Mouse (Mus musculus) gastrocnemius, postnatal 14 days (tissue): ENCODE measurements at regions not wholly inside any gene's neighbourhood (a gene's known extent, or its start where the extent isn't known, plus 50 kb on each side); places are given as distances from the start of the nearest gene placed in this dataset.

Experiments
- DNase-seq: peaks from one replicate; pipeline ENCODE4 v3.0.0; 2021; ENCODE audit warnings: mixed read lengths
- intact Hi-C: fragments of 180-260 bp; cut with DNase I; formaldehyde crosslinking; loops from one replicate; pipeline ENCODE4 v1.15.1; 2025; ENCODE audit warnings: low total_unique reads
- microRNA-seq, 2 experiments: library from miRNA; unstranded; fragments of <30 nt; microRNA quantifications; one replicate each; pipeline ENCODE4 v1.2.0; 2021

- DNase-seq, result no peak
- intact Hi-C loops, result no loop called here
Observed at GRCm38 (mm10) chr9:122678001-122678696, 69.0 kb upstream of the Topaz1 start.

GRCm38 (mm10) chr9:122687170-122687569 lies 60.0 kb upstream of the Topaz1 start:
- DNase-seq, result peak; percentile 14
- intact Hi-C loops, result no loop called here

- intact Hi-C loops, result loop anchor here (5.0 kb wide), 1 partner anchor 75 kb away; no protein-coding TSS in a partner anchor
Observed at GRCm38 (mm10) chr9:122691879-122692278, 55.3 kb upstream of the Topaz1 start.

GRCm38 (mm10) chr9:122695724-122696123 lies 51.4 kb upstream of the Topaz1 start:
- no peak for DNase-seq
- intact Hi-C loops, result no loop called here

More at GRCm38 (mm10) chr9:122691879-122692278, 55.3 kb upstream of the Topaz1 start:
- no peak for DNase-seq

Small RNA genes lying in the stretch of these regions (microRNA-seq; reads per million reads assigned to microRNA genes)
- gene Mir138-1, result 32.6 to 123 reads per million in 2 experiments
